Mouse (Mus musculus): Measurements from ENCODE around the gene Fn1.

DNA sequence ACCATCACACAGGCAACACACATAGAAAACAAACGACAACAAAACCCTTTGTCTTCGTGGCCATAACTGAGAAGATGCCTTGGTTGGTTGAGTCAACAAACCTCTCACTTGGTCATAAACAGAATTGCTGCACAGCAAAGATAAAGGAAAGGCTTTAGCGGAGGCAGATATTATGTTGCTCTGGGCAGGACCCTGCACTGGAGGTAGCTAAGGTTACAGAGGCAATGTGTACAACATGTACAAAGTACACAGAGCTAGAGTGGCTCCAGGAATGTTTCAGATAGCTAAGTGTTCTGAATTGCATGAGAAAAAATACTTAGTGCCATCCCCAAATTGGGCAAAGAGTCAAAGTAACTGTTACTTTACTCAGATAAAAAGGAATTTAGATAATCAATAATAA is 43.1 kb upstream of the Fn1 start:
- TF ChIP-seq CTCF (IDR thresholded peaks at IDR 0.05; ENCODE audit: borderline replicate concordance, insufficient read depth, low read length) (no peak), POLR2A (IDR thresholded peaks at IDR 0.05; ENCODE audit: low read depth, low read length) (no peak)
